In genomic region chr4:43417269-43418062, GRCm38 (mm10) we compare ENCODE assay signal across 15 mouse cellular contexts. TPM values are rescaled to one million over a fixed set of nuclear protein-coding genes. Genes with fewer than 3 reads are reported as not detected.
A peak's percentile ranks its signal among the peaks of the same experiment; 100 is the strongest.
DNase-seq lines count a peak whose midpoint lies in the region; ATAC-seq and TF ChIP-seq lines count a peak whose summit lies in the region.
"Had no signal": no experiment of that assay in that cellular context is flagged by ENCODE, and none has a peak within 500 bp of the region (broad histone marks: within the 10 kb centered on the region; RNA-seq: fewer than 3 reads in every experiment).

No protein-coding gene starts in this region.

- TF ChIP-seq CTCF in G1E (IDR thresholded peaks at IDR 0.05; ENCODE audit: low read depth, low read length): no peak

- no peaks in the 10 kb centered on the region for H3K4me1 ChIP-seq in embryonic facial prominence, embryonic 14.5 days (ENCODE audit: control insufficient read depth, insufficient read depth, low read length)
- H3K4me1 ChIP-seq in embryonic facial prominence, embryonic 10.5 days: peaks cover 12% of the 10 kb centered on the region
- peaks cover 38% of the 10 kb centered on the region for H3K4me1 ChIP-seq in kidney, embryonic 15.5 days
- H3K4me1 ChIP-seq in G1E (ENCODE audit: insufficient read depth, low read depth, low read length): peaks cover 70% of the 10 kb centered on the region
- peaks cover 17% of the 10 kb centered on the region for H3K4me1 ChIP-seq in hindbrain, embryonic 10.5 days (replicated peaks)

- H3K4me2 ChIP-seq in embryonic facial prominence, embryonic 14.5 days (ENCODE audit: low read depth, low read length): no peak overlapping the region
- no peak overlapping the region for H3K4me2 ChIP-seq in kidney, embryonic 15.5 days
- H3K4me2 ChIP-seq: limb, embryonic 13.5 days; midbrain, embryonic 15.5 days; neural tube, embryonic 15.5 days had no signal

- H3K9me3 ChIP-seq in embryonic facial prominence, embryonic 14.5 days (ENCODE audit: control insufficient read depth, low read length): no peaks in the 10 kb centered on the region
- no peaks in the 10 kb centered on the region for H3K9me3 ChIP-seq in embryonic facial prominence, embryonic 10.5 days
- H3K9me3 ChIP-seq in kidney, embryonic 15.5 days (replicated peaks): no peaks in the 10 kb centered on the region
- peaks cover 29% of the 10 kb centered on the region for H3K9me3 ChIP-seq in G1E (replicated peaks)
- H3K9me3 ChIP-seq in hindbrain, embryonic 10.5 days: no peaks in the 10 kb centered on the region
- H3K9me3 ChIP-seq: limb, embryonic 13.5 days; midbrain, embryonic 15.5 days; neural tube, embryonic 15.5 days had no signal

- H3K27me3 ChIP-seq in embryonic facial prominence, embryonic 14.5 days (replicated peaks; ENCODE audit: control insufficient read depth, insufficient read depth, low read length): no peaks in the 10 kb centered on the region
- peaks cover 13% of the 10 kb centered on the region for H3K27me3 ChIP-seq in embryonic facial prominence, embryonic 10.5 days (replicated peaks; ENCODE audit: low read depth, poor library complexity, severe bottlenecking)
- H3K27me3 ChIP-seq in kidney, embryonic 15.5 days: no peaks in the 10 kb centered on the region
- peaks cover 10% of the 10 kb centered on the region; the same call in 1 of the 2 replicates for H3K27me3 ChIP-seq in G1E (ENCODE audit: insufficient read depth, low read length)
- H3K27me3 ChIP-seq in hindbrain, embryonic 10.5 days (ENCODE audit: insufficient read depth, poor library complexity, severe bottlenecking): peaks cover 14% of the 10 kb centered on the region; the same call in 1 of the 2 replicates
- H3K27me3 ChIP-seq: midbrain, embryonic 15.5 days had no signal

- ATAC-seq in embryonic facial prominence, embryonic 14.5 days (ENCODE audit: low read depth): no peak
- peak; percentile 84 for ATAC-seq in kidney, embryonic 15.5 days (replicated peaks; ENCODE audit: low FRiP score)
- peak; percentile 77 for ATAC-seq in G1E (ENCODE audit: extremely low read depth, insufficient number of reproducible peaks, low FRiP score, poor library complexity, severe bottlenecking)
- ATAC-seq: forebrain, postnatal 0 days; inflammation-experienced regulatory T-cells, adult 6 months; midbrain, embryonic 15.5 days had no signal

- 77% methylated on average over 16 of the region's 16 CpGs for WGBS in embryonic facial prominence, embryonic 14.5 days
- WGBS in embryonic facial prominence, embryonic 10.5 days: 81% methylated on average over 16 of the region's 16 CpGs
- WGBS in kidney, embryonic 15.5 days: 44% methylated on average over 16 of the region's 16 CpGs
- 80% methylated on average over 16 of the region's 16 CpGs for WGBS in hindbrain, embryonic 10.5 days

- 0 out of 2 replicates have a peak overlapping the region, but pooled peaks have one; percentile 1 for H3K9ac ChIP-seq in embryonic facial prominence, embryonic 14.5 days (ENCODE audit: low read depth, low read length)
- H3K9ac ChIP-seq in kidney, embryonic 15.5 days: no peak overlapping the region
- H3K9ac ChIP-seq: forebrain, postnatal 0 days; limb, embryonic 13.5 days; midbrain, embryonic 15.5 days; neural tube, embryonic 15.5 days had no signal

- H3K27ac ChIP-seq in embryonic facial prominence, embryonic 14.5 days (replicated peaks; ENCODE audit: low read depth, low read length): no peak overlapping the region
- H3K27ac ChIP-seq in embryonic facial prominence, embryonic 10.5 days (replicated peaks): no peak overlapping the region
- peak overlapping the region; percentile 82 for H3K27ac ChIP-seq in kidney, embryonic 15.5 days
- H3K27ac ChIP-seq in hindbrain, embryonic 10.5 days: no peak overlapping the region
- H3K27ac ChIP-seq: limb, embryonic 13.5 days; midbrain, embryonic 15.5 days had no signal

- peaks cover 43% of the 10 kb centered on the region for H3K36me3 ChIP-seq in embryonic facial prominence, embryonic 14.5 days (ENCODE audit: control insufficient read depth, insufficient read depth, low read length)
- peaks cover 50% of the 10 kb centered on the region for H3K36me3 ChIP-seq in embryonic facial prominence, embryonic 10.5 days (replicated peaks)
- H3K36me3 ChIP-seq in kidney, embryonic 15.5 days: peaks cover 47% of the 10 kb centered on the region
- H3K36me3 ChIP-seq in G1E (replicated peaks): peaks cover 2% of the 10 kb centered on the region
- H3K36me3 ChIP-seq in hindbrain, embryonic 10.5 days: peaks cover 49% of the 10 kb centered on the region

- H3K4me3 ChIP-seq in embryonic facial prominence, embryonic 14.5 days (ENCODE audit: low read depth, low read length): no peak overlapping the region
- H3K4me3 ChIP-seq in embryonic facial prominence, embryonic 10.5 days: no peak overlapping the region
- no peak overlapping the region for H3K4me3 ChIP-seq in kidney, embryonic 15.5 days (replicated peaks)
- peak overlapping the region; percentile 62 for H3K4me3 ChIP-seq in G1E (ENCODE audit: low read depth, low read length)
- H3K4me3 ChIP-seq in hindbrain, embryonic 10.5 days: no peak overlapping the region
- H3K4me3 ChIP-seq: limb, embryonic 13.5 days; midbrain, embryonic 15.5 days; neural tube, embryonic 15.5 days had no signal

- DNase-seq in embryonic facial prominence, embryonic 14.5 days (ENCODE audit: low spot score): no peak
- no peak for DNase-seq in embryonic facial prominence, embryonic 10.5 days (ENCODE audit: low spot score)
- no peak for DNase-seq in kidney, adult 11 months
- peak; percentile 76 for DNase-seq in G1E (ENCODE audit: low spot score)
- peak; percentile 55 for DNase-seq in liver
- DNase-seq in hindbrain, embryonic 10.5 days (ENCODE audit: low spot score): no peak
- DNase-seq in cerebellum, postnatal 4 days (ENCODE audit: low spot score in 2 of 2): no peak
- DNase-seq: cerebellum, postnatal 14 days; forebrain, postnatal 0 days had no signal

RNA-seq across cellular contexts. Expression of gene Fam166b, which starts 11.5 kb away (rescaled TPM):
- polyA plus RNA-seq in embryonic facial prominence, embryonic 14.5 days (2014; fragmentation: Nextera tagmentation; extraction: Ambion mirVana): 0.22 and 0.33 TPM in 2 replicates
- polyA plus RNA-seq in embryonic facial prominence, embryonic 10.5 days (2016; fragmentation: Nextera tagmentation; extraction: Ambion mirVana): 0.11 TPM in 1 of 2 replicates, not detected in the other
- polyA plus RNA-seq in kidney, embryonic 15.5 days (2015; fragmentation: Nextera tagmentation; extraction: Ambion mirVana): 0.27 and 0.44 TPM in 2 replicates
- not detected in 2 replicates for total RNA-seq in G1E (2014; fragmentation: Nextera tagmentation)
- 0.11 TPM in 1 of 2 replicates, not detected in the other for total RNA-seq in G1E (2017)
- not detected in 2 replicates for polyA plus RNA-seq in G1E (2012)
- polyA plus RNA-seq in hindbrain, embryonic 10.5 days (2016; fragmentation: Nextera tagmentation; extraction: Ambion mirVana): 0.47 TPM in 1 of 2 replicates, not detected in the other
- polyA plus RNA-seq: inflammation-experienced regulatory T-cells, adult 6 months; limb, embryonic 13.5 days had no signal

RNA-seq across cellular contexts. Expression of gene Tesk1, which starts 24.3 kb away (rescaled TPM):
- polyA plus RNA-seq in embryonic facial prominence, embryonic 14.5 days (2014; fragmentation: Nextera tagmentation; extraction: Ambion mirVana): 13.2 and 14.8 TPM in 2 replicates
- polyA plus RNA-seq in embryonic facial prominence, embryonic 10.5 days (2016; fragmentation: Nextera tagmentation; extraction: Ambion mirVana): 6.9 and 9.2 TPM in 2 replicates
- 5.9 and 7.4 TPM in 2 replicates for polyA plus RNA-seq in kidney, embryonic 15.5 days (2015; fragmentation: Nextera tagmentation; extraction: Ambion mirVana)
- total RNA-seq in G1E (2014; fragmentation: Nextera tagmentation) (23.5 and 26.3 TPM in 2 replicates), G1E (2017) (8.7 and 10.6 TPM in 2 replicates)
- polyA plus RNA-seq in G1E (2012): 55.8 and 64.0 TPM in 2 replicates
- polyA plus RNA-seq in hindbrain, embryonic 10.5 days (2016; fragmentation: Nextera tagmentation; extraction: Ambion mirVana): 7.1 and 8.3 TPM in 2 replicates

RNA-seq across cellular contexts. Expression of gene Rusc2, which starts 35.7 kb away (rescaled TPM):
- 11.3 and 11.5 TPM in 2 replicates for polyA plus RNA-seq in embryonic facial prominence, embryonic 14.5 days (2014; fragmentation: Nextera tagmentation; extraction: Ambion mirVana)
- 9.5 and 10.9 TPM in 2 replicates for polyA plus RNA-seq in embryonic facial prominence, embryonic 10.5 days (2016; fragmentation: Nextera tagmentation; extraction: Ambion mirVana)
- 11.7 and 14.1 TPM in 2 replicates for polyA plus RNA-seq in kidney, embryonic 15.5 days (2015; fragmentation: Nextera tagmentation; extraction: Ambion mirVana)
- total RNA-seq in G1E (2014; fragmentation: Nextera tagmentation) (11.9 and 17.1 TPM in 2 replicates), G1E (2017) (4.5 and 8.7 TPM in 2 replicates)
- polyA plus RNA-seq in G1E (2012): 14.5 and 18.5 TPM in 2 replicates
- 12.5 and 33.4 TPM in 2 replicates for polyA plus RNA-seq in hindbrain, embryonic 10.5 days (2016; fragmentation: Nextera tagmentation; extraction: Ambion mirVana)
- polyA plus RNA-seq: inflammation-experienced regulatory T-cells, adult 6 months had no signal

RNA-seq across cellular contexts. Expression of gene Cd72, which starts 37.0 kb away (rescaled TPM):
- polyA plus RNA-seq in embryonic facial prominence, embryonic 14.5 days (2014; fragmentation: Nextera tagmentation; extraction: Ambion mirVana): 2.9 and 3.9 TPM in 2 replicates
- polyA plus RNA-seq in embryonic facial prominence, embryonic 10.5 days (2016; fragmentation: Nextera tagmentation; extraction: Ambion mirVana): 2.3 TPM in 2 replicates
- 3.0 and 4.3 TPM in 2 replicates for polyA plus RNA-seq in kidney, embryonic 15.5 days (2015; fragmentation: Nextera tagmentation; extraction: Ambion mirVana)
- total RNA-seq in G1E (2014; fragmentation: Nextera tagmentation) (0.87 TPM in 1 of 2 replicates, not detected in the other), G1E (2017) (0.16 and 1.3 TPM in 2 replicates)
- polyA plus RNA-seq in G1E (2012): 1.0 and 1.5 TPM in 2 replicates
- polyA plus RNA-seq in hindbrain, embryonic 10.5 days (2016; fragmentation: Nextera tagmentation; extraction: Ambion mirVana): 1.8 and 2.4 TPM in 2 replicates
- total RNA-seq: layer of hippocampus, postnatal 14 days had no signal

Comparison
In these comparisons a context has a peak if more than half of its experiments do, and no peak if none do; other contexts are left out.
1. DNase-seq: peak in G1E (single experiment) and liver (single experiment); none in embryonic facial prominence, embryonic 14.5 days (single experiment), embryonic facial prominence, embryonic 10.5 days (single experiment), kidney, adult 11 months (single experiment), hindbrain, embryonic 10.5 days (single experiment) and cerebellum, postnatal 4 days (0 of 2).